Mouse (Mus musculus) CH12F3 (cell line): Measurements from ENCODE around the gene Mnat1.
"Not testable (repeated sequence)": the region's sequence is repeated elsewhere in the genome, so short reads cannot be mapped to it uniquely, and the experiment has no call there.

Source experiments
- in situ Hi-C: fragments of 300-500 bp; cut with MboI; formaldehyde crosslinking; loops from 2 replicates; pipeline ENCODE4 v1.14.3; 2020; ENCODE audit warnings: low sequenced_read_pairs

Gene Mnat1

GRCm38 (mm10) chr12:73140732-73141131 lies 17.2 kb downstream of the Mnat1 start:
- in situ Hi-C loops: no loop called here

GRCm38 (mm10) chr12:73147236-73147635 lies 23.7 kb downstream of the Mnat1 start:
- in situ Hi-C loops: no loop called here

- in situ Hi-C loops: not testable (repeated sequence)
Measured at GRCm38 (mm10) chr12:73151038-73151437, 27.5 kb downstream of the Mnat1 start.

GRCm38 (mm10) chr12:73154150-73154549 lies 30.6 kb downstream of the Mnat1 start:
- in situ Hi-C loops: no loop called here

- in situ Hi-C loops: no loop called here
Measured at GRCm38 (mm10) chr12:73160341-73160740, 36.8 kb downstream of the Mnat1 start.

GRCm38 (mm10) chr12:73162408-73163181 lies 39.1 kb downstream of the Mnat1 start:
- in situ Hi-C loops: no loop called here

GRCm38 (mm10) chr12:73170794-73171193 lies 47.3 kb downstream of the Mnat1 start:
- in situ Hi-C loops: no loop called here

- in situ Hi-C loops: no loop called here
Measured at GRCm38 (mm10) chr12:73183896-73184295, 60.4 kb downstream of the Mnat1 start.

GRCm38 (mm10) chr12:73197363-73197762 lies 73.8 kb downstream of the Mnat1 start:
- in situ Hi-C loops: no loop called here

- in situ Hi-C loops: no loop called here
Measured at GRCm38 (mm10) chr12:73198451-73198850, 74.9 kb downstream of the Mnat1 start.

GRCm38 (mm10) chr12:73199375-73199774 lies 75.9 kb downstream of the Mnat1 start:
- in situ Hi-C loops: no loop called here

GRCm38 (mm10) chr12:73201587-73201986 lies 78.1 kb downstream of the Mnat1 start:
- in situ Hi-C loops: no loop called here

- in situ Hi-C loops: no loop called here
Measured at GRCm38 (mm10) chr12:73205710-73206649, 82.5 kb downstream of the Mnat1 start.

- in situ Hi-C loops: no loop called here
Measured at GRCm38 (mm10) chr12:73207008-73207407, 83.5 kb downstream of the Mnat1 start.

- in situ Hi-C loops: no loop called here
Measured at GRCm38 (mm10) chr12:73207461-73207860, 83.9 kb downstream of the Mnat1 start.

GRCm38 (mm10) chr12:73208518-73208917 lies 85.0 kb downstream of the Mnat1 start:
- in situ Hi-C loops: no loop called here

GRCm38 (mm10) chr12:73209117-73209516 lies 85.6 kb downstream of the Mnat1 start:
- in situ Hi-C loops: no loop called here

- in situ Hi-C loops: no loop called here
Measured at GRCm38 (mm10) chr12:73210454-73210853, 86.9 kb downstream of the Mnat1 start.

GRCm38 (mm10) chr12:73215773-73216172 lies 92.3 kb downstream of the Mnat1 start:
- in situ Hi-C loops: no loop called here

GRCm38 (mm10) chr12:73218632-73219031 lies 95.1 kb downstream of the Mnat1 start:
- in situ Hi-C loops: no loop called here

- in situ Hi-C loops: no loop called here
Measured at GRCm38 (mm10) chr12:73221235-73221634, 97.7 kb downstream of the Mnat1 start.

GRCm38 (mm10) chr12:73223872-73224271 lies 100.4 kb downstream of the Mnat1 start:
- in situ Hi-C loops: no loop called here
